Mouse (Mus musculus): ENCODE measurements at regions not wholly inside any gene's neighbourhood (a gene's known extent, or its start where the extent isn't known, plus 50 kb on each side); places are given as distances from the start of the nearest gene placed in this dataset.

DNA sequence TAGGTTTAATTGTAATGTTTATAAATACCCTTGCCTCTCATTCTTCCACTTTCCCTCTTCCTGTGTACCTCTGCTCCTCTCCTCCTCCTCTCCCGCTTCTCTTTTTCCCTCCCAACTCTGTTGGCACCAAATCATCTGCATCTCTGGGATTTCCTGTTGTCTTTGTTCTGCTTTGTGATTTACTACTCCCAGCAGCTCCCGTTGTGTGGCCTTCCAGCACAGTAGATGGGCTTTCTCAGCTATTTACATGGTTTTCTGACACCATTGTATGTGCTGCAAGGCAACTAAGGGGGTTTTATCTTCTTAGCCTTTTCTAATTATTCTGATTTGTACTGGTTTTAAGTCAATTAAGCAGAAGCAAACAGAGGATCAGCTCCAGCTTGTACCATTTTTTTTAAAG is 1326.1 kb downstream of the Diaph3 start:
- CTCF ChIA-PET = no interaction called here
- in situ Hi-C loops (cut with MboI; ENCODE audit: low pct_unique_long_range_greater_than_20kb) = no loop called here
- POLR2A ChIA-PET = no interaction called here
- DNase-seq (ENCODE audit: low read depth, low spot score) (no peak), ATAC-seq (no peak)
- TF ChIP-seq CTCF (IDR thresholded peaks at IDR 0.05) = no peak
- H3K27me3 ChIP-seq = peaks cover 6% of the 10 kb centered on the region

DNA sequence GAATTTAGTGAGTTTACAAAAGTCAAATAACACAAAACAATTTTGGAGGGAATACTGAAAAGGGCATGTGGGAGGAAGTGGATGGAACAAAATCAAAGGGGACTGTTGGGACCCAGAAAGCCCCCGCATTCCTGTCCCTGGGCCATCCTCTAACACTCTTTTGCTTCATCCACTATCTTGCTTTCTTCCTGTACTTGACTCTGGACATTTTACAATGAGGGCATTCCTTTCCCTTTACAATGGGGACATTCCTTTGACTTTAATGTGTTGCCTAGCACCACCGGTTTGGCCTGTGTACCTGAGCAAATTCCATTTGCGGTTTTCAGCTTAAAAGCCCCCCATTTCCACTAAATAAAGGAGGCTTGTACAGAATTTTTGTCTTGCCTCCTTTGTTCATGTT is 1341.0 kb downstream of the Pcdh17 start:
- ATAC-seq (no peak), DNase-seq (ENCODE audit: low read depth, low spot score) (no peak)
- no peak for TF ChIP-seq CTCF (IDR thresholded peaks at IDR 0.05)
- H3K27me3 ChIP-seq = no peaks in the 10 kb centered on the region
- POLR2A ChIA-PET = no interaction called here
- CTCF ChIA-PET = no interaction called here
- in situ Hi-C loops (cut with MboI; ENCODE audit: low pct_unique_long_range_greater_than_20kb) = no loop called here

- CTCF ChIA-PET = no interaction called here
- no peak for ATAC-seq
- TF ChIP-seq CTCF (IDR thresholded peaks at IDR 0.05) = no peak
These were observed 1327.3 kb downstream of the Pcdh17 start for GRCm38 (mm10) chr14:85770636-85771035.

GRCm38 (mm10) chr14:85768301-85768700 is 1324.9 kb downstream of the Pcdh17 start:
- DNase-seq (ENCODE audit: low read depth, low spot score) (no peak), ATAC-seq (no peak)
- ChIA-PET POLR2A (interaction anchor here (0.6 kb wide), 1 partner anchor 80 kb away, joined by 3 read pairs; no protein-coding TSS in a partner anchor), CTCF (interaction anchor here (1.4 kb wide), 1 partner anchor 10 kb away, joined by 3 read pairs; no protein-coding TSS in a partner anchor)
- in situ Hi-C loops (cut with MboI; ENCODE audit: low pct_unique_long_range_greater_than_20kb) = no loop called here
- H3K27me3 ChIP-seq = no peaks in the 10 kb centered on the region
- TF ChIP-seq CTCF (IDR thresholded peaks at IDR 0.05) = no peak

More at GRCm38 (mm10) chr14:85770636-85771035, 1327.3 kb downstream of the Pcdh17 start:
- POLR2A ChIA-PET = no interaction called here
- H3K27me3 ChIP-seq = no peaks in the 10 kb centered on the region
- in situ Hi-C loops (cut with MboI; ENCODE audit: low pct_unique_long_range_greater_than_20kb) = no loop called here
- DNase-seq (ENCODE audit: low read depth, low spot score) = no peak

DNA sequence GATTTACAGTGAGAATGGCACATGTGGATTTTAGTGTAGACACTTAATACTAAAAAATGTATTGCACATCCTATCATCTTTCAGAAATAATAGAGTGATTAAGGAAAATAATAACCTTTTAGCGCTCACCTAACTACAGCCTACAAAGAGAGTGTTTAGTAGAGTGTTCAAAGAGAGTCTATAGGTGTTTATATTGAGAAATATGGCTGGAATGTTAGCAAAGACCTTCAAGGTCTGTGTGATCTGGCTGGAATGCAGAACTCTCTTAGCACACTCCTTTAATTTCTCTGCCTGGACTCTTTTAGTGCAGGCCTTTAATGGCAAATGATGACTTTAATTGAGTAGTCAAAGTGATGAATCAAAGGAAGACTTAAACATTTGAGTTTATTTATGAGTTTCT is 1314.0 kb downstream of the Pcdh17 start:
- TF ChIP-seq CTCF (IDR thresholded peaks at IDR 0.05) = no peak
- H3K27me3 ChIP-seq = peaks cover 3% of the 10 kb centered on the region
- ChIA-PET POLR2A (no interaction called here), CTCF (no interaction called here)
- in situ Hi-C loops (cut with MboI; ENCODE audit: low pct_unique_long_range_greater_than_20kb) = no loop called here
- no peak for DNase-seq (ENCODE audit: low read depth, low spot score)
- no peak for ATAC-seq

- peaks cover 5% of the 10 kb centered on the region for H3K27me3 ChIP-seq
- TF ChIP-seq CTCF (IDR thresholded peaks at IDR 0.05) = no peak
- in situ Hi-C loops (cut with MboI; ENCODE audit: low pct_unique_long_range_greater_than_20kb) = no loop called here
- POLR2A ChIA-PET = no interaction called here
- DNase-seq (ENCODE audit: low read depth, low spot score) = no peak
- no peak for ATAC-seq
- CTCF ChIA-PET = no interaction called here
These were observed 1295.2 kb downstream of the Pcdh17 start for GRCm38 (mm10) chr14:85738567-85738966.
